Mouse (Mus musculus) monocyte, adult 5-6 weeks (primary cell): ENCODE measurements around the gene Ano4. TPM values are rescaled to one million over a fixed set of nuclear protein-coding genes. Genes with fewer than 3 reads are reported as not detected.

Source experiments
- ATAC-seq: fragments of 153-309, 156-312 bp; replicated peaks from 2 replicates; pipeline ENCODE4 v1.8.0; 2017; ENCODE audit warnings: mild to moderate bottlenecking; ENCODE audit not compliant: low TSS enrichment, insufficient number of reproducible peaks, severe bottlenecking, poor library complexity, low FRiP score
- total RNA-seq: library from RNA; stranded (forward); fragments of 200-1000, 200-491, 200-594 nt; gene quantifications from 3 replicates; pipeline ENCODE4 v1.2.3, GENCODE M21; 2017

Ano4 gene
- total RNA-seq, 1 experiment from 2014 or later, result not detected

DNA sequence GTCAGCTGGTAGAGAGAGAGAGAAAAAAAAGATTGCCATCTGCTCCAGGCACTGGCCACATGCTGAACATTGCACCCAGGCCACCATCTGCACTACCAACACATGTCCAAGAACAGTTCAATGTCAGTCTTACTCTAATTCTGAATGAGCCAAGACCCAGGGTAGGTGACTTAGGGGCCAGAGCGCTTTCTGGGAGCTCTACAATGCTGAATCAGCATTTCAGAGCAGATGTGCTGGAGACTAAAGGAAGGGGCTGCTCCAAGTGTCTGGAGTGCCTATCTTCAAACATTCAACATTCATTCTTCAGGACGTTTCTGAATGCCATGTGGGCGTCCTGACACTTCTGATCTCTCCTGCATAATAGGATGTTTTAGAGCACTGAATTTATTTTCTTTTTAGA is 51.8 kb downstream of the Ano4 start:
- no peak for ATAC-seq

DNA sequence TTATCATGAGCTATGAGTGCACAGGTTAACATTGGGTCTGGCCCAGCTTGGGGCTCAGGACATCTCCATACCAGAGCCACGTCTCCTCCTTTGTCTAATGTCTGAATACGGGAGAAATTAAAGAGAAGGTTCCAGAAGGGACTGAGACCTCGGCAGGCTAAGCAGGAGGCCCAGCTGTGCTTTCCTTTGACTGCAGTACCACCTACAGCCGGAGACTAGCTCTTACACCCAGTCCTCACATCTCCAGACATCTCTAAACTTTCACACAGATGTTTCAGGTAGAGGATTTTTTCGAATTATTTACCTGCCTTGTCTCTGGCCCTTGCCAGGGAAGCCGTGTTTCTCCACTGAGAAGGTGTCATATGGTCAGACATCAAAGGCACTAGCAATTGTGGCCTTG is 53.9 kb downstream of the Ano4 start:
- no peak for ATAC-seq

DNA sequence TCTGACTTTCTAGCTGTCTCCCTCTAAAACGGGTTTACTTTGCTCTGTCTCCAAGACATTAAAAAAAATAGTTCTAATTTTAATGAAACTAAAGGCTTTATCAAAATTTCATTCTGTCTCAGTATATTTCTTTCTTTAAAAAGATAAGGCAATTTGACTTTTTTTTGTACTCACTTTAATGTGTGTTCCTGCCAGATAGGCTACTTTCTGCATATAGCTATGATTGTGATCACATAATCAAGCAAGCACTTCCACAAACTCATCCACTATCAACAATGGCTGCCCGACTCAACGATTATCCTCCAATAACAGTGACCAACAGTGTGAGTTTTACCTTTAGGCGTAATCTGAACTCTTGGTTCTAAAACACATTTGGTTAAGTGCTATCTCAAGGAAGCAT is 55.3 kb downstream of the Ano4 start:
- no peak for ATAC-seq

DNA sequence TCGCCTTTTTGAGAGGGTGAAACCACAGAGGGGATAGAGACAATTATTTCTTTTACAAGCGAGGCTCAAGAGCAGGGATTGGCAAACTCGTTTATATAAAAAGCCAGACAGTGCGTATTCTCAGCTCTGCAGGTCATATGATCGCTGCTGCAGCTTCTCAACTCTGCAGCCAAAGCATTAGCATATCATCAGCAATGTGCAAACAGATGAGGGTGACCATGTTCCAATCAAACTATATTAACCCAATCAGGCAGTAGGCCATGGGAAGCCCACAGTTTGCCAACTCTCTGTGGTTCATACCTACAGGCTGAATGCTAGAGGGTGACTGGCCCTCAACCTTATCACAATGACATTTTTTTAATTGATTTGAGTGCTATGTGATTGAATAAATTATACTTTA is 64.2 kb downstream of the Ano4 start:
- ATAC-seq, result no peak

DNA sequence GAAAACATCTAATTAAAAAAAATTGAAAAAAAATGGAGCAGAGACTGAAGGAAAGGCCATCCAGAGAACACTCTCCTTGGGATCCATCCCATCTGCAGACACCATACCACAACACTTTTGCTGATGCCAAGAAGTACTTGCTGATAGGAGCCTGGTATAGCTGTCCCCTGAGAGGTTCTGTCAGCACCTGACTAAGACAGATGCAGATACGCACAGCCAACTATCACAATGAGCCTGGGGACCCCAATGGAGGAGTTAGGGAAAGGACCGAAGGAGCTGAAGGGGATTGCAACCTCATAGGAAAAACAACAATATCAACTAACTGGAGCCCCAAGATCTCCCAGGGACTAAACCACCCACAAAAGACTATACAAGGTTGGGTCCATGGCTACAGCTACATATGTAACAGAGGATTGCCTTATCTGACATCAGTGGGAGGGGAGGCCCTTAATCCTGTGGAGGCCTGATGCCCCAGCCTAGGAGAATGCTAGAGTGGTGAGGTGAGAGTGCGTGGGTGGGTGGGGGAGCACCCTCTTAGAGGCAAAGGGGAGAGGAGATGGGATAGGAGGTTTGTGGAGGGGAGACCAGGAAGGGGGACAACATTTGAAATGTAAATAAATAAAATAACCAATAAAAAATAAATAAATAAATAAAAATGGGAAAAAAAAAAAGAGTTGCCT is 71.4 kb downstream of the Ano4 start:
- no peak for ATAC-seq

DNA sequence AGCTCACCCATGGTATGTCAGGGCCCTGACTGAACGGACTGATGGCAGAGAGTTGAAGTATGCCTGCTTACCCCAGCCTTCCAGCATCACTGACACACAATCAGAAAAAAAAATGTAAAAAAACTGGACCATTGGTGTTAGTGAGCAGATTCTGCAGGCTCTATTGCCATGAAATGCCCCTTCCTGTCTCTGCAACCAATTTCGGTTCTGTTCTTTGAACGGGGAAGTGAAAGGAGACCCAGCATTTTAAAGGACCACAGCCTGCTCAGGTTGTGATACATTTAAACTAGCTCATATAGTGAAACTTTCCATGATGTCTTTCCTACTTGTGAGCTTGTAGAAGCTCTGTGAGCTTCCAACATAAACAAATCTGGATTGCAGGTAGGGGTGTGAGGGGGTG is 77.2 kb downstream of the Ano4 start:
- ATAC-seq, result no peak

DNA sequence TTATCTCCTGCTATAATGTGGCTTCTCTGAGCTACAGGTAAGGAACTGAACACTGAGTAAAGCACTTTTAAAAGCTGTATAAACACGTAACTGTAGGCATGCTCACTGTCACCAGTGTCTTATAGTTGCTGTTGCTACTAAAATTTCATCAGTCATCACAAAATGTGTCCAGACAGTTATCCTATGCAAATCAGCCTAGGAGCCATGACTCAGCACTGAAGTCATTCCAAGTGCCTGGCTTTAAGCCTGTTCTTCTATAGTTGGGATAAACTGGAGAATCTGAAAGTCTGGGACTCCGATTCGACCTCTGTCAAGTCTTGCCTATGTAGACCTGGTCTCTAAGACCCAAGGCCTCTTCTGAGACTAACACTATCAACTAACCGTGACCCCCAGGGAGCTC is 81.2 kb downstream of the Ano4 start:
- ATAC-seq, result no peak

DNA sequence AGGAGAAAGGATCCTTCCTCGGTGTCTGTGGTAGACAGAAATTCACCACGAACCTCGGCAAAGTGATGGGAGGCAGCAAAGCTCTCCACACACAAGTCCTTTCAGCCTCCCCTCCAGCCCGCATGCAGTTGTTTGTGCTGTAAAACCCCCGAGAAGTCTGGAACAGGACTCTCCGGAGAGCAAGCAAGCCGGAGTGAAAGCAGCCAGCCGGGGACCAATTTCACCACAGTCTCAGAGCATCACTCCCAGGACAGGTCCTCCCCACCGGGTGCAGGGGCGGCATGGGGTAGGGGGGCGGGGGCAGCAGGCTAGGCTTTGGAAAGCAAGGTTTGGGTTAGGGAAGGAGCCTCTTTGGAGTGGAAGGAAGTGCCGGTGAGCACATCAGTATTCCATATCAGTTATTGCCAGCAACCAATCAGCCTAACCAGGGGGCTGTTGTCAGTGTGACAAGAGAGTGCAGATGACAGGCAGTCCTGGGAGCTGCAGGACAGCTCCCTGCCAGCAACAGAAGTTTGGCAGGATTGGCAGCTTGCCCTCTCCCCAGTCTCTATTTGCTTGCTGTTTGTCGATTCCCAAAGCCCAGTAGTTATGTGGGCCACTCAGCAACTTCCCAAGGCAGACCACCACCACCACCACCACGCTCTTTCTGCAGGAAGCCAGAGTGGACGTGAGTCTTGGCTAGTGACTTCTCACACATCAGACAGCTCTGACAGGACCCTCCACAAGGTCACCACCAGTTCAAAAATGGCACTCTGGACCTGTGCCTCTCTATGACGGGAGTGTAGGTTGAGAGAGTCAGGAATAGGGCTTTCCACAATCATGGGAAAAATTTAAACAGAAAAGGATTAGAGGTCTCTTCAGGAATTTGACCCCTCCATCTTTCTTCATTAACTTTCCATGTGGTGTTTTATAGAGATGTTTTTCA is 86.8 kb downstream of the Ano4 start:
- ATAC-seq, result no peak

DNA sequence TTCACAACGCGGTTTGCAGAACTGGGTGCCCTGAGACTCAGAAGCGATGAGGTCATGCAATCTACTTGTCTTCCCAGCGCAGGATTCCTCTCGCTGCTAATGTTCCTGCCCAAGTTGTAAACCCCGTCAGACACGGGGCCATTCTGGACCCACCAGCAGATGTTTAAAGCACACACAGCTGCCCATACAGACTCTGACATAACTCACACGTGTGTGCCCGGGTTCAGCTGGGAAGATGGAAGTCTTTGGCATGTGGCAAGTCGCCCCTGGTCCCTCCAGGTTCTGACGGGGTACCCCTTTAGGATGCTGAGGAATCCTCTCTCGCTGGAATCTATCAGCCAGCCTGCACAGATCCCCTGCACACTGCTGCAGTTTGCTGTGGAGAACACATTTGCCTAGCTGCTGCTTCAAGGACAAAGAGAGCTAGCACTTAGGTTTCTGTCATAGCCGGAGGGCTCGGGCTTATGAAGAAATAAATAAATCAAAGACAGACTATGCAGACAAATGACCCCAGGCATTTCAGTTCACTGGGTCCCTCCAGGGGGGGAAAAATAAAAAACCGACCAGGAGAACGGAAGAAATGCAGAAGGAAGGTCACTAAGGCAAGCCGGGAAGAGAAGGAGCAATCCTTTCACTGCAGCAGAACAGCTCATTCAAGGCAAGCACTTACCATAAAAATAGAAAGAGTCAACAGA is 87.7 kb downstream of the Ano4 start:
- no peak for ATAC-seq

DNA sequence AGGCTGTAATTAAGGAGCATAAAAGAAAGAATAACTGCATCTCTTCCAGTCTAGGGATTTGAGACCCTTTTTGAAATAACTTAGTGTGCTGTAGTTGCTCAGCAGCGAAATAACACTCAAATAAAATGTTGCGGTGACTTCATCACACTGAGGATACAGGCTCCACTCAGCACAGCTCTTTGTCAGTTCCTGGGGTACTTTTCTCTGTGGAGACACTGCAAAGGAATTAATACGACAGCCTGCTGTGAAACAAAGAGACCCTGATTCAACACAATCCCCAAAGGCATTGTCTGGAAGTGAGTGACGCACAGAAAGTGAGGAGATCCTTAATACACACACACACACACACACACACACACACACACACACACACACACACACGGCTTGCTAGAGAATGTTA is 89.8 kb downstream of the Ano4 start:
- ATAC-seq, result no peak

DNA sequence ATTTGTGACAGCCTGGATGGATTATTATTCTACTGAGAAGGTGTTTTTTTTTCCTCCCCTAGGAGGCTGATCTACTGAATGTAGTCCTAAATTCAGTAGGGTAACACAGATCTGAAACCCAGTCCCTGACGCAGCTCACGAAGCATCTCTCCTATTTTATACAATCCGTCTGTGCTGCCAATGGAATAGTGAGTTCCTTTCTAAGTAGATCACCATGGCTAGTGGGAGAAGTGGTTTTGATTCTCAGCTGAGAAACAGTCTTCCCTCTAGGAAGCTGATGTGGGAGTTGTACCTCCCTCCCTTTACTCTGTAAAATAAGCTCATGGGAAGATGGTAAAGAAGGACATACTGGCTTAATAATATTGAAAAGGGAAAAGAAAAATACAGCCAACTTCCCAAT is 90.8 kb downstream of the Ano4 start:
- ATAC-seq, result no peak

DNA sequence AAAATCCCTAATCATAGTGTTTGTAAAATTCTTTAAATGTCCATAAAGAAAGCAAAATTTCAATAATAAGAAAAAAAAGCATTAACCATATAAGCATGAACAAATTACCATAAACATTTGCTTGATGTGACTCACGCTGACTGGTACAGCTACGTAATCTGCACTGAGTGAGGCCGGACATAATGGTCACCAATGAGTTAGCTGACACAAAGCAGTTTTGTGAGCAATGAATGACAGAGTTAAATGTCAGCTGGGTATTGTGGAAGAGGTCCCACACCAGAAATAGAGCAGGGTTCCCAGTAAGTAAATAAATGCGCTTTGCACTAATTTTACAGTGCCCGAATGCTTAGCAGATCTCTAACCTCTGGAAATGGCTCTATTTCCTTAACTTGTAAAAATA is 91.9 kb downstream of the Ano4 start:
- no peak for ATAC-seq

DNA sequence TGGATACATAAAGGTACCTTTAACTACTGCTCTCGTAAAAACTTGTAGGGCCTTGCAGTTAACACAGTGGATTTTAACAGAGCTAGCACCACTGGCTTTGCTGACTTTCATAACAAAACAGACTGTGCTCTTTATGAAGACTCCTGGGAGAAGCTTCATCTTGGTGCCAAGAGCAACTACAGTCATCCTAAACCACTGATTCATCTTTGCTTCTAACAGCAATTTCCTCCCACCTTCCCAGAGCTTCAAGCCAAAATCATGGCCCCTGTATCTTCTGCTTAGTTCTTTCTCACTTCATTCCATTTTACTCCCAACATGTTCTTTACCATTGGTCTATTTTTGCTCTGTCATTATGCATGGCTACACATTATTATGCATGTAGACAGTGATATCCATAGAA is 100.8 kb downstream of the Ano4 start:
- ATAC-seq, result no peak

DNA sequence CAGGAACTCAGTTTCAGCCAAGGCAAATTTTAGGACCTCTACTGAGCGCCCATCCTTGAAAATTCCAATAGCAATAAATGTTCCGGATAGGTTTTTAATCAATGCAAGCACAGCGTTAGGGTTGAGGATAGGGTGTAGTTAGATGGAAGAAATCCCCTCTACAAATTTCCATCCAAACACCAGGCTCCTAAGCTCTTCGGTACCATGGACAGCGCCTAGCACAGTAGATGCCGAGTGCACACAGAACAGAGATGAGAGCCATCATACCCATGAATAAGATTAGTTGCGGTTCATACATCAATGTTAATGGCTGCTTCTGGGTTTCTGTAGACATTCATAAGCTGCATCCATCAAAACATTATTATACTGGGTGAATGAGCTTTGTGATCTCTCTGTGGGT is 120.0 kb downstream of the Ano4 start:
- ATAC-seq, result no peak

DNA sequence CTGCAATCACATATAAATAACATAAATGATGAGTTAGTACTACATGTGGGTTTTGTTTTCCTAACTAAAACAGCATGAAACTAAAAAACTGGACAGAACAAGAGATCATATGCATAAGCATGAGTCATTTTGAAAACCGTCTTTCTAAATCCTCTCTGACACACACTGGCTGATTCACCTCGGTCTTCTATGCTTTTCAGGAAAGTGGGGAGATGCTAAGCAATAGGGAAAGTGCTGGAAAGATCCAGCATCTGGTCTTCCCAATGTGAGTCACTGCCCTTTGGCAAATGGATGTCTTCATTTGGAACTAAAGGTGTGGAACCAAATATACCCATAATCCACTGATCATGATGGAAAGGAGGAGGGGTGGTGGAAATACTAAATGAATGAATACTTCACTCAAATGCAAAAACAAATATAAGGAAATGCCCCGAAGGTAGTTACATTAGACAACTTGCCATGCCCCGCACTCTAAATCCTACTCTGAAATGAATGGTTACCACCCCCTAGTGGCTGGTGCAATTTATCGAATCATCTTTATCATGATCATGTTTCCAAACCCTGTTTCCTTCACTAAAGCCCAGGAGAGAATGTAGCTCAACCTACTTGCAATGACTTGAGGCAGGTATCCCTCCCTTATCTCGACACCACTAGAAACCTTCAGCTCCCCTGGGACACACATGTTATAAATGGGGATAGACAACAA is 122.1 kb downstream of the Ano4 start:
- ATAC-seq, result no peak

DNA sequence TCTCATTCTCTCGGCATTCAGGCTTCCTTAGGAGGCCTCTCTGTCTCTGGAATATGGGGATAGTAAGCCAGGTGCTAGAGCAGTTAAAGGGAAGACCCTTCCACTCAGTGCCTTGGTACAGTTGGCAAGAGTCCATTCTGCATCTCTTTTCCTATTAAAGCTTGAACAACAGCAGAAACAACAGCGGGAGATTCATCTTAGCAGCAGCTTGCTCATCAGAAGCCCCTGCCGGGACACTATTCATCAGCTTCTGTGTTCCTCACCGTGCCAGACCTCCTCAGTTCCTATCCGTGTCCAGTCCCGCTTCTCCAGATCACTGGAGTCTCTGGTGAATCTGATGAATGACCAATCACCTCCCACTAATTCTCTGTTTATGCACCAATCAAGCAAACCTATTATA is 128.5 kb downstream of the Ano4 start:
- no peak for ATAC-seq

DNA sequence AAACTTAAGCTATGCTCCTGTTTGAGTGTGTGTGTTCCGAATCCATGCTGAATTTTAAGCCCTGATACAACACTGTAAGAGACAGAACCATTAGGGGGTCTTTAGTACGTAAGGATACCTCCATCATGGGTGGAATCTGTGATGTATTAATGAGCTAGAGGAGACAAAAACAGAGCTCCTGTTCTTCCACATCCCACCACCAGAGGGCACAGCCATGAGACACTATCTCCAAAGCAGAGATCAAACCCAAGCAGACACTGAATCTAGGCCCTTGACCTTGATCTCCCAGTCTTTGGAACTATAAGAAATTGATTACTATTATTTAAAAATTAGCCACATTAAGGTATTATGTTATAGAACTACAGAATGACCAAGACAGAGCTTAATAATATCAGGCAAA is 138.7 kb downstream of the Ano4 start:
- ATAC-seq, result no peak

DNA sequence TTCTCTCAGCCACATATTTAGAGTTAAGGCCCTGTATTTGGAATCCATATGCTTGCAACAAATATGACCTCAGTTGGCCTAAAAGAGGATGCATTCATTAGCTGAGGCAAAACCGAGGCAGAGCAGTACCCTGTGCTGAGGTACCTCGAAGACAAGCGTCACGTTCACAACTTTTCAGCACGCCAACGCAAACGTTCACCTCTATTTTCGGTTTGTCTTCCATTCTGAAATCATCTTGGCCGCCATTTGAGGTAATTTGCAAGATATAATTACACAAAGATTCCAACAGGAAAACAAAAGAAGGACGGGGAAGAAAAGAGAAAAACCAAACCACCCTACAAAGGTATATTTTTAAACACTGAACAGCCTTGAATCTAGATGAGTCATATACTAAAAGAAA is 148.1 kb downstream of the Ano4 start:
- no peak for ATAC-seq

DNA sequence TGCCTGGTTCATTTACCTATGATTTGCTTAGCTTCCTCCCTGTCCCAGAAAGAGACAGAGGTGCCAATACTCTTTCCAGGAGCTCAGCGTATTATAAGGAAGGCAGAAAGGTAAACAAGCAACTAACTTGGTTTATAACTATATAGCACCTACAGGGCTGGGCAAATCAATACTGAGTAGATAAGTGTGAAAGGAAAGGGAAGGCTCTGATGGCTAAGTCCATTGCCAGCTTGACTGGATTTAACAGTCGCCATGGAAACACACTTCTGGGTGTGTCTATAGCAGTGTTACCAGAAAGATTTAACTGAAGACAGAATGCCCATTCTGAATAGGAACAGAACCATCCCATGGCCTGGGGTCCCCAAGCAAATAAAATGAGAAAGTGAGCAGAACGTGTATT is 149.5 kb downstream of the Ano4 start:
- no peak for ATAC-seq
